Mouse (Mus musculus): Measurements from ENCODE around the gene Vmn1r16. TPM values are rescaled to one million over a fixed set of nuclear protein-coding genes. Genes with fewer than 3 reads are reported as not detected.
"Not testable (repeated sequence)": the region's sequence is repeated elsewhere in the genome, so short reads cannot be mapped to it uniquely, and the experiment has no call there.

Gene Vmn1r16
- polyA plus RNA-seq (2015; fragmentation: Nextera tagmentation; extraction: Ambion mirVana): not detected in 2 replicates

DNA sequence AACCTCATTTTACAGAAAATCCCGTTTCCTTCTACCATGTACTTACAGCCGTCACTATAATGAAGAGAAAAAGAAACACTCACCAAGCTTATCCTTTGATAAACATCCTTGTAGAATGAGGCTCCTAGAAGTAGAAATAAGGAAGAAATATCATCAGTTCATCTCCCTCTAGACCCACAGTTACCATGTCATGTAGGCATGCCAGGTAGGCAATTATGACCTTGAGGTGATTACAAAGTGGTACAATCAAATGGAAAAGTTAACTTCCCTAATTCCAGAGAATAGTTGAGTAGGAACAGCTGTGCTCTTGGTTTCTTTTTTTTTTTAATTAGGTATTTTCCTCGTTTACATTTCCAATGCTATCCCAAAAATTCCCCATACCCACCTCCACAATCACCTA lies at the start of gene Vmn1r16:
Gene Vmn1r16 (minus strand): TSS at position 101 of the 400 bp plus-strand sequence.
- 67% methylated on average over 3 of the region's 3 CpGs for WGBS (ENCODE audit: insufficient replicate concordance)
- no peak for ATAC-seq

GRCm38 (mm10) chr6:57367496-57367895 lies 38.2 kb upstream of the Vmn1r16 start:
- no peak overlapping the region for H3K27ac ChIP-seq (ENCODE audit: low read depth)
- DNase-seq (no peak), ATAC-seq (no peak)
- H3K9me3 ChIP-seq (ENCODE audit: low read length): no peaks in the 10 kb centered on the region
- no peaks in the 10 kb centered on the region for H3K4me1 ChIP-seq (ENCODE audit: insufficient read depth)
- H3K4me2 ChIP-seq (ENCODE audit: low read depth, low read length): no peak overlapping the region
- no peak overlapping the region for H3K4me3 ChIP-seq (ENCODE audit: low read depth, low read length)
- TF ChIP-seq EP300 (IDR thresholded peaks at IDR 0.05; ENCODE audit: low read depth) (no peak), CTCF (IDR thresholded peaks at IDR 0.05; ENCODE audit: low read depth) (no peak)
- WGBS (ENCODE audit: insufficient replicate concordance): 64% methylated on average over 1 of the region's 1 CpGs
- H3K27me3 ChIP-seq (ENCODE audit: insufficient read depth, low read length): no peaks in the 10 kb centered on the region
- H3K9ac ChIP-seq (replicated peaks): no peak overlapping the region
- no peaks in the 10 kb centered on the region for H3K36me3 ChIP-seq (replicated peaks; ENCODE audit: insufficient read depth, low read length)

More for the DNA sequence above, at the start of gene Vmn1r16:
- H3K27me3 ChIP-seq (ENCODE audit: insufficient read depth, low read length): no peaks in the 10 kb centered on the region
- no peak for TF ChIP-seq CTCF (IDR thresholded peaks at IDR 0.05; ENCODE audit: low read depth)
- no peak for TF ChIP-seq EP300 (IDR thresholded peaks at IDR 0.05; ENCODE audit: low read depth)
- no peak within 1 kb of the TSS for H3K4me2 ChIP-seq (ENCODE audit: low read depth, low read length)
- H3K4me3 ChIP-seq (ENCODE audit: low read depth, low read length): no peak within 1 kb of the TSS
- no peaks in the 10 kb centered on the region for H3K4me1 ChIP-seq (ENCODE audit: insufficient read depth)
- no peak for DNase-seq
- no peak within 1 kb of the TSS for H3K27ac ChIP-seq (ENCODE audit: low read depth)
- H3K9ac ChIP-seq (replicated peaks): no peak within 1 kb of the TSS
- H3K9me3 ChIP-seq (ENCODE audit: low read length): no peaks in the 10 kb centered on the region
- H3K36me3 ChIP-seq (replicated peaks; ENCODE audit: insufficient read depth, low read length): no peaks in the 10 kb centered on the region

- not testable (repeated sequence) for H3K9ac ChIP-seq (replicated peaks); H3K9me3 ChIP-seq (ENCODE audit: low read length); H3K4me3 ChIP-seq (ENCODE audit: low read depth, low read length); H3K4me1 ChIP-seq (ENCODE audit: insufficient read depth); H3K36me3 ChIP-seq (replicated peaks; ENCODE audit: insufficient read depth, low read length); DNase-seq; H3K27ac ChIP-seq (ENCODE audit: low read depth); H3K4me2 ChIP-seq (ENCODE audit: low read depth, low read length); ATAC-seq; H3K27me3 ChIP-seq (ENCODE audit: insufficient read depth, low read length)
- WGBS (ENCODE audit: insufficient replicate concordance): 77% methylated on average over 1 of the region's 1 CpGs
Measured at GRCm38 (mm10) chr6:57365866-57366265, 36.6 kb upstream of the Vmn1r16 start.

- Histone ChIP-seq H3K27me3 (ENCODE audit: insufficient read depth, low read length) (no peaks in the 10 kb centered on the region), H3K9ac (replicated peaks) (no peak within 1 kb of the TSS), H3K27ac (ENCODE audit: low read depth) (no peak within 1 kb of the TSS), H3K4me1 (ENCODE audit: insufficient read depth) (no peaks in the 10 kb centered on the region), H3K4me2 (ENCODE audit: low read depth, low read length) (no peak within 1 kb of the TSS), H3K36me3 (replicated peaks; ENCODE audit: insufficient read depth, low read length) (no peaks in the 10 kb centered on the region), H3K9me3 (ENCODE audit: low read length) (no peaks in the 10 kb centered on the region), H3K4me3 (ENCODE audit: low read depth, low read length) (no peak within 1 kb of the TSS)
- 78% methylated on average over 1 of the region's 1 CpGs for WGBS (ENCODE audit: insufficient replicate concordance)
- ATAC-seq (no peak), DNase-seq (no peak)
- TF ChIP-seq CTCF (IDR thresholded peaks at IDR 0.05; ENCODE audit: low read depth) (no peak), EP300 (IDR thresholded peaks at IDR 0.05; ENCODE audit: low read depth) (no peak)
Measured at GRCm38 (mm10) chr6:57363627-57364026, 34.3 kb upstream of the Vmn1r16 start, which contains the start of gene Vmn1r17. Gene Vmn1r17, minus strand, starts transcription at chr6:57363727.

- H3K9ac ChIP-seq (replicated peaks): no peak overlapping the region
Measured at GRCm38 (mm10) chr6:57356864-57357263, 27.6 kb upstream of the Vmn1r16 start.

DNA sequence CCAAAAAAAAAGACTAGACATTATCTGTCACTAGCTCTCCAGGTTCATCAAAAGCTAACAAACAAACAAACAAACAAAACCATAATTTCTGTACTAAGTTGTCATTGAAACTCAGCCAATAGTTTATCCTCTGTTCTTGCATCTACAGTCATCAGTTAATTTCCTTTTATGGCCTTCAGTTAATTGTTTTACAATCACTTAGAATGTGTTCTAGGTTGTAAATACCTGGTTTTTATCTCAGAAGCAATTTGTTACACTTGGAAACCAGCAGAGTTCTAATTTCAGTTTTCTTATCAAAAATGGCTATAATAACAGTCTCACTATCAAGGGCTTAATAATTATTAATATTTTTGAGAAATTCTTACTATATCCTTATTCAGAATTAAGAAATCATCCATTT lies 3.1 kb downstream of the Vmn1r16 start:
- Histone ChIP-seq H3K36me3 (replicated peaks; ENCODE audit: insufficient read depth, low read length) (no peaks in the 10 kb centered on the region), H3K27ac (ENCODE audit: low read depth) (no peak overlapping the region), H3K27me3 (ENCODE audit: insufficient read depth, low read length) (no peaks in the 10 kb centered on the region), H3K9ac (replicated peaks) (no peak overlapping the region), H3K4me3 (ENCODE audit: low read depth, low read length) (no peak overlapping the region), H3K4me2 (ENCODE audit: low read depth, low read length) (no peak overlapping the region), H3K4me1 (ENCODE audit: insufficient read depth) (no peaks in the 10 kb centered on the region), H3K9me3 (ENCODE audit: low read length) (no peaks in the 10 kb centered on the region)
- no peak for TF ChIP-seq EP300 (IDR thresholded peaks at IDR 0.05; ENCODE audit: low read depth)
- no peak for TF ChIP-seq CTCF (IDR thresholded peaks at IDR 0.05; ENCODE audit: low read depth)
- DNase-seq (no peak), ATAC-seq (no peak)

More at GRCm38 (mm10) chr6:57356864-57357263, 27.6 kb upstream of the Vmn1r16 start:
- DNase-seq (no peak), ATAC-seq (no peak)
- no peaks in the 10 kb centered on the region for H3K9me3 ChIP-seq (ENCODE audit: low read length)
- no peaks in the 10 kb centered on the region for H3K36me3 ChIP-seq (replicated peaks; ENCODE audit: insufficient read depth, low read length)
- TF ChIP-seq CTCF (IDR thresholded peaks at IDR 0.05; ENCODE audit: low read depth) (no peak), EP300 (IDR thresholded peaks at IDR 0.05; ENCODE audit: low read depth) (no peak)
- no peaks in the 10 kb centered on the region for H3K4me1 ChIP-seq (ENCODE audit: insufficient read depth)
- H3K27me3 ChIP-seq (ENCODE audit: insufficient read depth, low read length): no peaks in the 10 kb centered on the region
- H3K27ac ChIP-seq (ENCODE audit: low read depth): no peak overlapping the region
- WGBS (ENCODE audit: insufficient replicate concordance): 52% methylated on average over 2 of the region's 2 CpGs
- H3K4me3 ChIP-seq (ENCODE audit: low read depth, low read length): no peak overlapping the region
- H3K4me2 ChIP-seq (ENCODE audit: low read depth, low read length): no peak overlapping the region

GRCm38 (mm10) chr6:57278952-57279351 lies 50.3 kb downstream of the Vmn1r16 start:
- no peak for TF ChIP-seq EP300 (IDR thresholded peaks at IDR 0.05; ENCODE audit: low read depth)
- H3K4me2 ChIP-seq (ENCODE audit: low read depth, low read length): no peak overlapping the region
- H3K4me1 ChIP-seq (ENCODE audit: insufficient read depth): no peaks in the 10 kb centered on the region
- H3K27ac ChIP-seq (ENCODE audit: low read depth): no peak overlapping the region
- DNase-seq (no peak), ATAC-seq (no peak)
- no peak overlapping the region for H3K9ac ChIP-seq (replicated peaks)
- H3K36me3 ChIP-seq (replicated peaks; ENCODE audit: insufficient read depth, low read length): no peaks in the 10 kb centered on the region
- H3K9me3 ChIP-seq (ENCODE audit: low read length): no peaks in the 10 kb centered on the region
- no peak overlapping the region for H3K4me3 ChIP-seq (ENCODE audit: low read depth, low read length)
- H3K27me3 ChIP-seq (ENCODE audit: insufficient read depth, low read length): no peaks in the 10 kb centered on the region
